Mouse (Mus musculus) ES-CJ7 (cell line): ENCODE measurements at regions not wholly inside any gene's neighbourhood (a gene's known extent, or its start where the extent isn't known, plus 50 kb on each side); places are given as distances from the start of the nearest gene placed in this dataset.

Source experiments
- DNase-seq: peaks from one replicate; pipeline ENCODE4 v3.0.0; 2011; ENCODE audit warnings: low read depth, low spot score

DNA sequence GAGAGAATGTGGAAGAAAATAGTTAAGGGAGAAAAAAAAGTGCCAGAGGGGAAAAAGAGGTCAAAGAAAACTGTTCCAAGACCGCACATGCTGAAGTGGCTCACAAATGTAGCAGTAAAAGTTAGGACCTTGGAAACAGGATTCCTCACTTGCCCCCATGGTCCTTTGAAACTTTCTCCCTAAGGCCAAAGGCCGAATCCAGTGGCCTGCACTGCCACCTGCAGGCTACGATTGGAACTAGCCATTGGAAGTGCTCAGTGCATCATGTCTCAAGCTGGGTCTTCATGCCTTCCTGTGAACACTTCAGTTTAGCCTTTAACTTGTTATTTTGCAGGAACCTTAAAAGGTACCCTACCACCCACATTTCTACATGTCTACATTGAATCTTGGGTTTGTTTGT, 56.3 kb upstream of the Mctp2 start:
- peak; percentile 72 for DNase-seq

DNA sequence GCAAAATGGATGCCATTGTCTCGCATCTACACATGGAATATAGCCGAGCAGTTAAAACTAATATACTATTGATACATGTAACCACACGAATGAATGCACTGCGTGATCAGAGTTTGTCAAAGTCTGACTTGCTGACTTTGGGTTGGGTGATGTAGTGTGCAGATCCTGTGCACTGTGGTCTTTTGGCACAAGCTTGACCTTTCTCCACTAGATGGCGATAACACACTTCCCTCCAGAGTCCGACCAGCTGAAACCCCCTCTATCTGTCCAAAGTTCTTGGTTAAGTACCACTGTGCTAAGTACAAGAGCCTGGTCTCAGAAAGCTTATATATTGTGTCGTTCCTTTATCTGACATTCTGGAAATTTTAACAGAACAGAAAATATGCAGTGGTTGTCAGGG, 84.9 kb upstream of the Mctp2 start:
- DNase-seq, result peak; percentile 76

DNA sequence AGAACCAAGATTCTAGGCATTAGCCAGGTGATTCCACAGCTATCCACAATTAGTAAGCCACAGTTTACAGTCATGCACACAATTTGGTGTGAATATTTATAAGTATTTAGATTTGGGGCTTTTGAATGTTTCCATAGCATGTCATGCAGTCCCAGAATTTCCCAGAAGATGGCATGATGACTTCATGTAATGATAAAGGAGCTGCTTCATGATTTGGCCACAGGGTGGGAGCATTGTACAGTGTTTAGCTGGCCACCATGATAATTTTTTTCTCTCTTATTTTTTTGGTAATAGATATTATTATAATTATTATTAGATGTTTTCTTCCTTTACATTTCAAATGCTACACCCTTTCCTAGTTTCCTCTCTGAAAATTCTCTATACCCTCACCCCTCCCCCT, 93.6 kb upstream of the Mctp2 start:
- peak; percentile 41 for DNase-seq

DNA sequence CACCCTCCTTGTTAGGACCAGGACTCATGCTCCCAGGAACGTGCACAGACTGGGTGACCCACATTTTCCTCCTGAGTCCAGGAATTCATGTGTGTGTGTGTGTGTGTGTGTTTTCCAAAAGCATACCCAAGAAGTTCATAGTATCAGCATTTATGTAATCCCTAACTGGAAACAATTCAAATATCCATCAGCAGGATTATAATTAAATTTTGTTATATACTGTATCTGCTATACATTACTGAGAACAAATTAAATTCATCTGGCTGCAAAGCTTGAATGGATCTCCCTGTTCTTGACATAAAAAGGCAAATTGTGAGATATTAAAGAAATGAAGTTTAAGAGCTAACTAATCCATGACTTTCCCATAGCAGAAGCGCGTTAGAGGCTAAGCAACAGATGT, 99.7 kb upstream of the Mctp2 start:
- no peak for DNase-seq

DNA sequence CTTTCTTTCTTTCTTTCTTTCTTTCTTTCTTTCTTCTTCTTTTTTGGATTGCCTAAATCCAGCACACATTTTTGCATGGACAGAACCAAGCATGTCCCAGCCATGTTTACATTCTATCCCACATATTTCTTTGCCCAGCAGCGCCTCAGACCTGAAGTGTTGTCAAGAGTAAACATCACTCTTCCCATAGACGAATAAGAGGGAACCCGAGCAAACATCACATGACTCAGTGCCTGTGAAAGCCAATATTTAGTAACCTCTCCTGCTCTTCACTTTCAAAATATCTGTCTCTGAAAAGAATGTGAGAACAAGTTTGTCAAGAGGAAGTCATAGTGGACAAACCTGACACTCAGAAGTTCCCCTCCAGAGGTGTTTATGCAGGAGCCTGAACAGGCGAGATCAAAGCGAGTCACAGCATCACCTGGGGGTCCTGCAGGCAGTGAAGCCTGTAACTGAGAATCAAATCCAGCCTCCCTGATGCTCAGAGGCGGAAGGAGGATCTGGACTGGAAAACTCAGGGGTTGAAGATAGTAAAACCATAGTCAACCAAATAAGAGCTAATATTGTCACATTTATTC, 102.1 kb upstream of the Mctp2 start:
- no peak for DNase-seq

DNA sequence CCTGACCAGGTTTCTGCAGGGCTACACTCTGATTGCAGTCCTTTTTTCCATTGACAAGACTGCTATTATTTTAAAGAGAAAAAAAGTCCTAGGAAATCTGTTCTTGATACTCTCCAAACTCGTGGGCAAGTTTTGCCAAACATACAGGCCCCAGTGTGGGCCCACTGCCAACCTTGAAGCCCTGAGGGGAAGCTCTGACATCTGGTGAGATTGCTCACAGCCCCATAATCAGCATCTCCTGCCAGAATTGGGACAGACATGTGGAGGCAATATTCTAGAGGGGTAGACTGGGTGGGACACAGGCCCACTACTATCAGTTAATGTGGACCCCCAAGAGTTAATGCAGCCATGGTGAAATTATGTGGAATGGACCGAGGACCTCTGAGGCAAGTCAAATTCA, 132.1 kb upstream of the Mctp2 start:
- DNase-seq, result no peak

DNA sequence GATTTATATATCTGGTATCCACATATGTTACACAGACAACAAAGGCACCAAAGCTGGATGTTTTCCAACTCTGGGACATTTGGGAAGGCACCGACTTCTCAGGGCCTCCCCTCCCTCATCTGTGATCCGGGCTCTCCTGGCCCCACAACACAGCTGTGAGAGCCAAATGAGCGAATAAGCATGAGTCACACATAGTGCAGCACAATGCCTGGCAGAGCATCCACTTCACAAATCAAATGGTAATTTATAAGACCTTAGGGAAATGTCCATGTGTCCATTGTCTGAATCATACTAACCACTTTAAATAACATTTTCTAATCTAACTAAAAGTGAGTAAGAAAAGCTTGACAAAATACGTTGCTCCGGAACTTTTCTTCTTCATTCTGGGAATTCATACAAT, 135.6 kb upstream of the Mctp2 start:
- DNase-seq, result no peak

DNA sequence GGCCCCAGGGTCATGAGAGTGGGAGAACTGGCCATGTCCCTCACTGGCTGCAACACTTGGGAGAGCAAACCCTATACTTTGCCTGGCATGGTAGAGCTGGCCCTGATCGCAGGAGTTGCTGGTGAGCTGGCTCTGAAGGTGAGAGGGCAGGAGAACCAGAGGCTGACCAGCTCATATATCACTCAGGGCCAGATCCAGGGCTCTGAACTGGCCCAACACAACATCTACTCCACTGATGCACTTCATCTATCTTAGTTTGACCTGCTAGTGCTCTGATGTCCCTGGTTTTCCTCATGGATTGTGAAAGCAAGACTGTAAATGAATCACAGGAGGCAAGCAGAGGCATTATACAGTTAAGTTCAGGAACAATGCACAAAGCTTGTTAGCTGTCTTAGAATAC, 137.6 kb upstream of the Mctp2 start:
- DNase-seq, result no peak

DNA sequence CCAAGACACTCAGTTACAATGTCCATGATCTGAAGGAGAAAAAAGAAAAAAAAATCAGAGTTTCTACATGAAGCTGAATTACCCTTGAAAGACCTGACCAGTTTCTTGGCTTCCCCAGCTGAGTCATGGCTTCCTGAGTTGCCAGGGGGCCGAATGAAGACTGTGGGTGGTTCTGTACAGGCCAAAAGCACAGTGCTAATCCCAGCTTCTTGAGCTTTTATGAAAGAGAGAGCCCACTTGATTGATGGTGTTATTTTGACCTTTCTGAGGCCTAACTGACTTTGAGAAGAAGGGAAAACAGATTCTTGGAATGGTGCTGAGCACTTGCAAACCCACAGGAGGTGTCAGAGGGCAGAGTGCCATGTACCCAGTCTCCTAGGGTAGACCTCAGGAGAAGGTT, 138.4 kb upstream of the Mctp2 start:
- no peak for DNase-seq

DNA sequence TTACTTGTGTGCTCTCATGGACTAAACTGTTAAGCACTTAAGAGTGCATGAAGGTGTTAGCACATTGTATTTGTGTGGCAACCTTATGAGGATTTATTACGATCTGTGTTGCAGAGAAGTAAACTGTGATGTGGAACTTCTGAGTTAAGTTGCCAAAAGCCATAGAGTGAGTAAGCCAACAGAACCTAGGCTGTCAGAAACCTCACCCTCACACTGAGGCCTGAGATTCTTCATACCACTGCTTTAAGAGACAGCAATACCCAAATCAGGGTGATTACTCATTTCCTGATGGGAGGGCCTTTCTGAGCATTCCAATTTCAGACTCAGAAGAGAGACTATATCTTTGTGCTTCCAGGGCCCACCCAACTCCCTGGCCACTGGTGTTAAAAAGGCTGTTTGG, 140.5 kb upstream of the Mctp2 start:
- DNase-seq, result no peak

DNA sequence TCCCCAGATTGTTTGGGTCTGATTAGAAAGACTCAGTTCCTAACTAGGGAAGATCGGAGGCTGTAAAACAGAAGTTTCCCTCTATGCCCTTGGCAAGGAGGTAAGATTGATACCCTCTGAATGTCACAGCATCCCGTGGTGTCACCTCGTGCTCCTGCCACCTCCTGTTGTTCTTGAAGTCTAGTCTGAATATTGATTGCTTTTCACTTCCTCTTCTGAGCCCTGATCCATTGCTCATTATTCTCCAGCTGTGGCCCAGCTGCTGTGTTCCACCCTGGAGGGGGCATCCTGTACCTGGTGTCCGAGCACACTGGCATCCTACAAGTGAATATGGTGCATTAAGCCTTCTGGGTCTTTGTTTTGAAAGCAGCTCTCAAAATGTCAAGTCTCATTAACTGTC, 156.6 kb upstream of the Mctp2 start:
- no peak for DNase-seq

DNA sequence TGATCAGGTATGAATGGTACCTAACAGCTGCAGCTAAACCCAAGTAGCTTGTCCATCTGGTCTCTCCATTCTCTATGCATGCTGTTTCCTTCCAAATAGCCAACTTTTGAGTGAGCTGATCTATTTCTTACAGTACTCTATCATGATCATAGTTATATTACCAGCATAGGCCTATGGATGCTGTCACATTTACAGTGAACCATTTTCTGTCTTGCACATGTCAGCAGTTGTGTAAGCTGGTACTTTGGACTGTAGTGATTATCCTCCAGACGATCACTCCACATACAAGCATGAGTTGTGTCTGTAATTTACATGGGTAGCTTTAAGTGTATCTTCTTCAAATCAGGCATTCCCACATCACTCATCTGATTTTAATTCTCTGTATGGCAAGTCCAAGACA, 158.2 kb upstream of the Mctp2 start:
- no peak for DNase-seq

DNA sequence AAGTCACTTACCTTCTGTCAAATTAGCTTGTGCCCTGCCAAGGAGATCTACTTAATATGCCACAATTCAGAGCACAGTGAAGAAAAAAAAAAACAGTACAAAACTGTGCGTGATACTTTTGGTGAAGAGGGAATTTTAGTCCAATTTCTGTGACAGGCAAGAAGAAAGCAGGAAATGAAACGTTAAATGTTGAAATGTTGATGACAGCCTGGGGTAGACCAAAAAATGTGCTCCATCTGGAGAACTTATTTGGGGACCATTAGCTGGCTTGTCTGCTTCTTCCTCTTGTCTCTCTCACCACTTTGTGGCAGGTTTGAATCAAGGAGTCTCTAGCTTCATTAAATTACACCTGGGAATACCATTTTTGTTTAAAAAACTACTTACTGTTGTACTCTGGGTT, 163.3 kb upstream of the Mctp2 start:
- DNase-seq, result no peak

DNA sequence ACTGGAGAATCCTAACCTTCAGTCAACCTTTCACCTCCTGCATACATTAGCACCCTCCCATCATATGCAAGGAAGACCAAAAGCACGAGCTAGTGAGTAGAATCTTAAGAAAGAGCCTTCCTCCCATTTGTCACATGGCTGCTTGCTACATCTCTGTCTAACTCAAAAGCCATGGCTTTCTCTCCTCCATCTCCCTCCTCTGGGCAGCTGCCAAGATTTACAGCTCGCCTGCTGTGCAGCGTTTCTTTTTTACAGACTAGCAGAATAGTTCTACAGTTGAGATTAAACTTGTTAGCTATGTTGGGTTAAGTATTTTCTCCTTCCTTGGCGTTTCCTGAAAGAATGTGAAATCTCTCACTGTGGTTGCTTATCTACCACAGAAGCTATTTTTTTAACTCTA, 168.3 kb upstream of the Mctp2 start:
- no peak for DNase-seq

DNA sequence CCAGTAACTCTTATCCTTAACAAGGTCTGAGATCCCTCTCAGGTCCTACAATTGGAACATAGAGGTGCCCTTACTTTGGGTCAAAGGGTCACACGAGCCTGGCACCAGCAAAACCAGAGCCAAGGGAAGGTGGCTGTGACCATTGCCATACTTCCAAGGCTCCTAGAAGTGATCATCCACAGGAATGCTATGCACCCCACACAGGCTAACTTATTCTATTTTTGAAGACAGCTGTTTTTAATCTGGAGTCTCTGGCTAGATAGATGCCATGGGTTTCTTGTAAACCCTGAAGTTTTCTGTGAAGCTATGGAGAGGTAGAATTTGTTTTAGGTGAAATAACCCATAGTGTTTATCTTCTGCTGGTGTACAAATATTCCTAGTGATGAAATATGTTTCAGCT, 172.5 kb upstream of the Mctp2 start:
- DNase-seq, result no peak

DNA sequence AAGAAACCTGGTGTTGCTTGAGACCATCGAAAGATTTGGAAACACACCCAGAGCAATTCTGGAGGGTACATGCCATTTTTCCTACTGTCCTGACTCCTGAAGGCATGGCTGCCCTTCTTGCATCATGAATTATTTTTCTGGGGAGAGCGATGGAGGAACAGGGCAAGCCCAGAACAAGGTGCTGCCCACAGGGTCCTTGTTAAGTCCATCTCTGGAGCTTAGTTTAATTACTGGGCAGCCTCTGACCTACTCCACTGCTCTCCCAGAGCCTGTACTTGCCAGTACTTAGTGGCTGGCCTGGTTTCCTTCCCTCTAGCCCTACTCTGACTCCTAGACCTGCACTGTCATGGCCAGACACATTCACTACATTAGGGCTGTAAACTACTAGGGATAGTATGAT, 174.9 kb upstream of the Mctp2 start:
- DNase-seq, result no peak

DNA sequence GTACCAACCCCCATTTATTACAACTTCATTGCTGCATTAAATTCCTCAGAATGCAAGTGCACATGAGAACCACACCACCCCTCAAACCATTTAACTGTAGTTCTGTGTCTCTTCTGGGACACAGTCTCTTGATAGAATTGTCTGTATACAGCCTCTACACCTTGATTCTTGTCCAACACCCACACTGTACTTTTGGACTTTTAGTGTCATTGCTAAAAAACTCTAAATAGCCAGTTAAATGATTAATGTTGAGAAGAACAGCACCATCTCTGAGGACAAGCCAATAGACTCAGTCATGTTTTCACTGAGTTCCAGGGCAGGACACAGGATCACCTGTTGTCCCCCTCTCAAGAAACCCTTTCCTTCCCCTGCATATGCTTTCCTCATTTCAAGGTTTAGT, 183.8 kb upstream of the Mctp2 start:
- no peak for DNase-seq

DNA sequence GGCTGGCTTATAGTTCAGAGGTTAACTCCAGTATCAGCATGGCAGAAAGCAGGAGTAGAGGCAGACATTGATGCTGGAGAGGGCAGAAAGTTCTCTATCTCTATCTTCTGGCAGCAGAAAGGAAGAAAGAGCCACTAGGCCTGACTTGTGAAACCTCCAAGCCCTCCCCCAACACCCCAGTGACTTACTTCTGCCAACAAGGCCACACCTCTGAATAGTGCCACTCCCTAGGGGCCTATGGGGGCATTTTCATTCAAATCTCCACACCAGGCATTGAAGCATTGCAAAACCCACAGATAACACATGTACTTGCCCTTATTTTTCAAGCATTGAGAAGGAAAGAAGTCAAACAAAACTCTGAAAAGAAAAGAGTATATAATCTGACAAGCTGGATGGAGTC, 186.9 kb upstream of the Mctp2 start:
- DNase-seq, result no peak

DNA sequence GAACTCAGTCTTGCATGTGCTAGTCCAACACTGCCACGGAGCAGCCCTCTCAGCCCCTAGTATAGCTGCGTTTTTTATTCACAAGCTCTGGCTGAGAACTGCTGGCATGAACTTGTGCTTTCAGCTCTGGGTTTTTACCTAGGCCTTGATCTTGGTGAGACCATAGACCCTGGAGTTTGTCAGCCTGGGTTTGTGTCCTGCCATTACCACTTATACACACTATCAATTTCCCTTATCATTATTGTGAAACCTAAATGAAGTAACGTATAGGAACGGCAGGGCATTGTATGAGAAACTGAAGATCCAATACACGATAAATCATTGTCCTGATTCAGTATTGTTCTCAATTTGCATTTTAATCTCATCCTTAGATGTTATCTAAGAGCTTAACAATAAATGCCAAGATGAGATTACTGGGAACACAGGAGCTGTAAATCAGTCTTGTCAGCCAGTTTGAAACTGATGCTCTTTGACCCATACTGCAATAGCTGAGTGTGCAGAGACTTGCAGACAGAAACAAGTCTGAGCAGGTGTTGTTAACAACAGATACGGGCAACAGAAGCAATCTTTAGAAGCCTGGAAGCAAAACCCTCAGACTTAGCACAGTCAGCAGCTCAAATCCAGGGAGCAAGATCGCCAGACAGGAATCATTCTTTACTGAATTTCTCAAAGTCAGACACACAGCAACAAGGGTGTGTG, 190.7 kb upstream of the Mctp2 start:
- no peak for DNase-seq

DNA sequence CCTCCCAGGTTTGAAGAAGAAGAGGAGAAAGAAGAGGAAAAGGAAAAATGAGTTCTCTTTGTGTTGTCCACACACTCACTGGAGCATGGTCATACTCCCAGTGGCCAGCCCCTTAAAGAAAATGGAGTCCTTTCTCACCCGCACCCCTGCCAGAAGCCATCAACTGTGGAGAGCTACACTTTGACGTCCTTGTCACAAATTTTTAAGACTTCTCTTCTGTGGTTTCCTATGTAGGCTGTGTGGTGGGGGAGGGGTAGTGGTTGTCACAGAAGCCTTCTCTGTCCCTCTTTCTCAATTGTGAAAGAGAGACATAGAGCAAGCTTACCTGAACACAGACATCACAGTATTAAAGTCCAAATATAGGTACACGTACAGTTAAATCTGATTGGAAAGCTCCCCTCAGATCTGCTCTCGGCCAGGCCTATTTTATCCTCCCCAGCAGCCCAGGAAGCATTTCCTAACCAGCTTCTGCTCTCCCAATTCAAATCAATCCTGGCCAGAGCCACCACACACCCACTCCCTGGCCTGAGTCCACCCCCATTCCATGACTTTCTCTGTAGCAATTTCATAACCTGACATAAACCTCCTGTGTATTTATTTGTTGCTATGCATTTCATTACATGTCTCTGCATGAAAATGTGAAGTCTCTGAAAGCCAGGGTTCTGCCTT, 192.3 kb upstream of the Mctp2 start:
- DNase-seq, result no peak

DNA sequence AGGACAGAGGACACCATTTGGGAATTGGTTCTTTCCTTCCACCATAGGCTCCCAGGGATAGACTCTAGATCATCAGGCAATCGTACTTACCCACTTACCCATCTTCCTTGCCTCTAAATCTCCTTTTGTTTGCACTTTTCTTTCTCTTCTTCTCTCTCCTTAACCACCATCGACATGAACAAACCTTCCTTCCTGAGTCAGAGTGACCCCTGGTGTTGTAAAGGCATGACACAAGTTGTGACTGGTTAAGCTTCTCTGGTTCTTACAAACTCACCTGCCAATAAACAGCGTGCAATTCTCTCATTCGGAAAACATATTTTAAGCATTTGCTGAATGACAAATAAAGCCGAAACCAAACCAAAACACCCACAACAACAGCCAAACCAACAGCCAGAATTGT, 193.4 kb upstream of the Mctp2 start:
- DNase-seq, result no peak

DNA sequence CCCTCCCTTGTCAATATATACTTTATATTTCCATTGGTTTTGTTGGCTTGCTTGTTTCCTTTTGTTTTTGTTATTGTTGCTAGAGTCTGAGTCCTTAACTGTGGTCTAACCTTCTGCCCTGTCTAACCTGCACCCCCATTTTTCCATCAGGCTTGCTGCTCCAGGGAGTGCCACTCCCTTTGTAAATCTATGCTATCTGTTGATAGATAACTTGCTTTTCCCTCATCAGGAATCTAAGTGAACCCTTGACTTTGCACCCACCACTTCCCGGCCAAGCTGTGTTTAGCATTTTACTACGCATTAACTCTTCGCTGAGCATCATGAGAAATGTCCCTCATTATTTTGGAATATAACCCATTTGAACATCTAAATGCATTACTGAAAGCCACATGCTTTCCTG, 193.8 kb upstream of the Mctp2 start:
- no peak for DNase-seq

DNA sequence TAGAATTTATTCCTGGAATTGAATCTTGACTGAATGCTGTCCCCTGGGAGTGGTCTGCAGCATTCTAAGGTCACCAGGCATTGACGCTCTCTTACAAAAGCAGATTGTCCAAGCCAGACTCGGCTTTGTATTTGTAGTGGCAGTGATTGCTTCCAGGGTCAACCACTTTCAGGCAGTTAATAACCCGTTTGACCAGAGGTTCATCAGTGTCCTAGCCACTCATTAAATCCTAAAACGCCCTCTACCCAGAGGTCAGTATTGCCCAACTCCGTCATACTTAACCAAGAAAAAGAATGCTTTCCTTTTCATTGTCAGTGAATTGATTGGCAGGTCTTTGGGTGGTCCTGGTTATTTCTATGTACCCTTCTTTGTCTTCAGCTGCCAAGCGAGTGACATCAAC, 194.6 kb upstream of the Mctp2 start:
- no peak for DNase-seq

DNA sequence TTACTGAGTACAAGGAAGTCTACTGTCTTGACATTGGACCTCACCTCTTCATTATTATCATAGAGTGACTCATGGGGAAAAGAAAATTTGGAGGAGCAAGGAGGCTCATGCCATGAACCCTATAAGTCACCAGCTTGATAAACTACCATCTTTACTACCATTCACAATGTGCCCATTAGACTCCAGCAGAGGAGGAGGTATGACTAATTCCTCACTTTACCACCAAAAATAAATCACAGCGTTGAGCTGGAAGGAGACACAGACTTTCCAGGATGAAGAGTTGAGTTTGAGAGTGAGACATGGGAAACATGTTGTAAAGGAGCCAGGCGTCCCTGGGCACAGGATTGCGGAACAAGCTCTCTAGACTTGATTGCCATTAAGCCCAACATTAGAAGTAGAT, 195.0 kb upstream of the Mctp2 start:
- DNase-seq, result no peak
